ENCODE assay signal across 9 mouse cellular contexts in the genomic region with DNA sequence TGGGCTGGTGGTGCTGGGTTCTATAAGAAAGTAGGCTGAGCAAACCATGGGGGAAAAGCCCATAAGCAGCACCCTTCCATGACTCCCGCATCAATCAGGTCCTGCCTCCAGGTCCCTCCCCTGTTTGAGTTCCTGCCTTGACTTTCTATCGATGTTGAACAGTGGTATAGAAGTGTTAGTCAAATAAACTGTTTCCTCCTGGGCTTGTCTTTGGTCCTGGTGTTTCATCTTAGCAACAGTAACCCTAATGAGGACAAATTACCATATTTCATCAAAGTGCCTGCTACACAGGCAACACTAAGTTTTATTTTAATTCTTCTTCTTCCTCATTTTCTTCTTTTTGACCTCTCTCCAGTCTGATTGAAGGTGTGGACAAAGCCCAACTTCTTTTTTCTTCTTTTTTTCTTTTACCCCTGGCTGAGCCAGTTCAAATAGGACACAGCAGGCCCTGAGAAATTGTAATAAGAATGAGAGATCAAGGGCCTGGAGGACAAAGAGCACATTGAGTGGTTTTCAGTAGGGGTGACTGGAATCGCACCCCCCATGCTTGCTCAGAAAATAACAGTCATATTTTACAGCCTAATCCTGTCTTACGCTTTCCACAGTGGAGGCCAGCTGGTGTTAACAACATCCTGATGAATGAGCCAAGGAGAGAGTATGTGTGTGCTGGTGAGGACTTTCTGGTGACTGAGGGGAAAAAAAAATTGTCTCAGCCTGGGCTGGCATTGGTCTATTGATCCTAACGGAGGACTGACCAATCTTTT.
A peak's percentile ranks its signal among the peaks of the same experiment; 100 is the strongest.
DNase-seq lines count a peak whose midpoint lies in the region; ATAC-seq and TF ChIP-seq lines count a peak whose summit lies in the region.
"Had no signal": no experiment of that assay in that cellular context is flagged by ENCODE, and none has a peak within 500 bp of the region (broad histone marks: within the 10 kb centered on the region; RNA-seq: fewer than 3 reads in every experiment).

No protein-coding gene starts in this region.

- ATAC-seq in forebrain, embryonic 14.5 days = peak; percentile 71; the same call in 1 of the 2 replicates
- ATAC-seq in neural tube, embryonic 13.5 days (ENCODE audit: low read depth) = peak; percentile 79
- no peak for ATAC-seq in liver, postnatal 0 days

- TF ChIP-seq CTCF in thymus, adult 2 months (IDR thresholded peaks at IDR 0.05; ENCODE audit: borderline replicate concordance, control insufficient read depth, extremely low read depth, insufficient read depth, low read length, poor library complexity) = no peak
- TF ChIP-seq CTCF in liver, postnatal 0 days (IDR thresholded peaks at IDR 0.05; ENCODE audit: low read depth) = no peak

- H3K27ac ChIP-seq in forebrain, embryonic 14.5 days (ENCODE audit: low read depth, low read length) = no peak overlapping the region
- H3K27ac ChIP-seq in neural tube, embryonic 13.5 days (replicated peaks) = no peak overlapping the region
- no peak overlapping the region for H3K27ac ChIP-seq in thymus, adult 2 months (ENCODE audit: control insufficient read depth, insufficient read depth, low read length)
- no peak overlapping the region for H3K27ac ChIP-seq in liver, postnatal 0 days (ENCODE audit: low read depth)

- WGBS in forebrain, embryonic 14.5 days = 4% methylated on average over 5 of the region's 5 CpGs
- 13% methylated on average over 5 of the region's 5 CpGs for WGBS in neural tube, embryonic 13.5 days
- WGBS in thymus, adult 2 months = 86% methylated on average over 5 of the region's 5 CpGs
- WGBS in liver, postnatal 0 days (ENCODE audit: insufficient replicate concordance) = 73% methylated on average over 5 of the region's 5 CpGs

- H3K4me2 ChIP-seq in forebrain, embryonic 14.5 days (ENCODE audit: low read length) = no peak overlapping the region
- H3K4me2 ChIP-seq in neural tube, embryonic 13.5 days = no peak overlapping the region
- no peak overlapping the region for H3K4me2 ChIP-seq in liver, postnatal 0 days (ENCODE audit: low read depth, low read length)

- DNase-seq in left cerebral cortex, postnatal 14 days (ENCODE audit: low spot score in 2 of 2) = peak; percentile 22
- no peak for DNase-seq in left cerebral cortex, postnatal 36 days (ENCODE audit: low spot score in 2 of 2)
- peak; percentile 68 for DNase-seq in forebrain, embryonic 14.5 days (ENCODE audit: low spot score)
- DNase-seq in layer of hippocampus, postnatal 36 days = peak; percentile 18 to 27
- no peak for DNase-seq in thymus, adult 2 months
- no peak for DNase-seq in gastrocnemius, postnatal 4 days (ENCODE audit: low spot score in 2 of 2)
- no peak for DNase-seq in liver, postnatal 0 days
- DNase-seq: cerebellum, adult 9-11 months had no signal

- no peak overlapping the region for H3K4me3 ChIP-seq in forebrain, embryonic 14.5 days (ENCODE audit: low read depth, low read length)
- H3K4me3 ChIP-seq in neural tube, embryonic 13.5 days = no peak overlapping the region
- no peak overlapping the region for H3K4me3 ChIP-seq in thymus, adult 2 months (ENCODE audit: control insufficient read depth, insufficient read depth, low read length)
- H3K4me3 ChIP-seq in liver, postnatal 0 days (ENCODE audit: low read depth, low read length) = no peak overlapping the region

- TF ChIP-seq EP300 in liver, postnatal 0 days (IDR thresholded peaks at IDR 0.05; ENCODE audit: low read depth) = no peak

- intact Hi-C loops in left cerebral cortex, postnatal 14 days (cut with DNase I) = no loop called here
- intact Hi-C loops in left cerebral cortex, postnatal 36 days (cut with DNase I) = no loop called here

- no peaks in the 10 kb centered on the region for H3K27me3 ChIP-seq in forebrain, embryonic 14.5 days (replicated peaks; ENCODE audit: control insufficient read depth, insufficient read depth, low read length)
- no peaks in the 10 kb centered on the region for H3K27me3 ChIP-seq in neural tube, embryonic 13.5 days
- H3K27me3 ChIP-seq in thymus, adult 2 months (ENCODE audit: control insufficient read depth, insufficient read depth, low read length) = no peaks in the 10 kb centered on the region
- H3K27me3 ChIP-seq in liver, postnatal 0 days (ENCODE audit: insufficient read depth, low read length) = no peaks in the 10 kb centered on the region

- no peak overlapping the region for H3K9ac ChIP-seq in forebrain, embryonic 14.5 days (ENCODE audit: low read length)
- no peak overlapping the region for H3K9ac ChIP-seq in neural tube, embryonic 13.5 days
- H3K9ac ChIP-seq in liver, postnatal 0 days (replicated peaks) = no peak overlapping the region

- TF ChIP-seq POLR2A in thymus, adult 2 months (IDR thresholded peaks at IDR 0.05; ENCODE audit: control insufficient read depth, extremely low read depth, insufficient read depth, low read length, poor library complexity) = no peak

- H3K9me3 ChIP-seq in forebrain, embryonic 14.5 days (replicated peaks; ENCODE audit: control insufficient read depth, low read length) = no peaks in the 10 kb centered on the region
- no peaks in the 10 kb centered on the region; the same call in 1 of the 2 replicates for H3K9me3 ChIP-seq in neural tube, embryonic 13.5 days
- no peaks in the 10 kb centered on the region for H3K9me3 ChIP-seq in liver, postnatal 0 days (ENCODE audit: low read length)

- no peaks in the 10 kb centered on the region for H3K36me3 ChIP-seq in forebrain, embryonic 14.5 days (ENCODE audit: control insufficient read depth, insufficient read depth, low read length)
- no peaks in the 10 kb centered on the region for H3K36me3 ChIP-seq in neural tube, embryonic 13.5 days
- no peaks in the 10 kb centered on the region for H3K36me3 ChIP-seq in thymus, adult 2 months (ENCODE audit: control insufficient read depth, insufficient read depth, low read length)
- H3K36me3 ChIP-seq in liver, postnatal 0 days (replicated peaks; ENCODE audit: insufficient read depth, low read length) = no peaks in the 10 kb centered on the region

- H3K4me1 ChIP-seq in forebrain, embryonic 14.5 days (ENCODE audit: control insufficient read depth, insufficient read depth, low read length) = peaks cover 7% of the 10 kb centered on the region; the same call in 1 of the 2 replicates
- H3K4me1 ChIP-seq in neural tube, embryonic 13.5 days (replicated peaks) = no peaks in the 10 kb centered on the region
- H3K4me1 ChIP-seq in thymus, adult 2 months (replicated peaks; ENCODE audit: control insufficient read depth, insufficient read depth, low read length) = no peaks in the 10 kb centered on the region
- H3K4me1 ChIP-seq in liver, postnatal 0 days (ENCODE audit: insufficient read depth) = no peaks in the 10 kb centered on the region

Comparison
In these comparisons a context has a peak if more than half of its experiments do, and no peak if none do; other contexts are left out.
1. DNase-seq: peak in left cerebral cortex, postnatal 14 days (2 of 2), forebrain, embryonic 14.5 days (single experiment) and layer of hippocampus, postnatal 36 days (2 of 2); none in left cerebral cortex, postnatal 36 days (0 of 2), thymus, adult 2 months (single experiment), gastrocnemius, postnatal 4 days (0 of 2) and liver, postnatal 0 days (single experiment).